Mouse (Mus musculus) embryo, embryonic 11.5 days (tissue): Measurements from ENCODE around the gene Pitx3.
A peak's percentile ranks its signal among the peaks of the same experiment; 100 is the strongest.
"Not testable (repeated sequence)": the region's sequence is repeated elsewhere in the genome, so short reads cannot be mapped to it uniquely, and the experiment has no call there.

ENCODE experiments used
- DNase-seq: peaks from one replicate; pipeline ENCODE4 v3.0.0-alpha.2; 2012; ENCODE audit warnings: low read depth, low spot score

Gene Pitx3

DNA sequence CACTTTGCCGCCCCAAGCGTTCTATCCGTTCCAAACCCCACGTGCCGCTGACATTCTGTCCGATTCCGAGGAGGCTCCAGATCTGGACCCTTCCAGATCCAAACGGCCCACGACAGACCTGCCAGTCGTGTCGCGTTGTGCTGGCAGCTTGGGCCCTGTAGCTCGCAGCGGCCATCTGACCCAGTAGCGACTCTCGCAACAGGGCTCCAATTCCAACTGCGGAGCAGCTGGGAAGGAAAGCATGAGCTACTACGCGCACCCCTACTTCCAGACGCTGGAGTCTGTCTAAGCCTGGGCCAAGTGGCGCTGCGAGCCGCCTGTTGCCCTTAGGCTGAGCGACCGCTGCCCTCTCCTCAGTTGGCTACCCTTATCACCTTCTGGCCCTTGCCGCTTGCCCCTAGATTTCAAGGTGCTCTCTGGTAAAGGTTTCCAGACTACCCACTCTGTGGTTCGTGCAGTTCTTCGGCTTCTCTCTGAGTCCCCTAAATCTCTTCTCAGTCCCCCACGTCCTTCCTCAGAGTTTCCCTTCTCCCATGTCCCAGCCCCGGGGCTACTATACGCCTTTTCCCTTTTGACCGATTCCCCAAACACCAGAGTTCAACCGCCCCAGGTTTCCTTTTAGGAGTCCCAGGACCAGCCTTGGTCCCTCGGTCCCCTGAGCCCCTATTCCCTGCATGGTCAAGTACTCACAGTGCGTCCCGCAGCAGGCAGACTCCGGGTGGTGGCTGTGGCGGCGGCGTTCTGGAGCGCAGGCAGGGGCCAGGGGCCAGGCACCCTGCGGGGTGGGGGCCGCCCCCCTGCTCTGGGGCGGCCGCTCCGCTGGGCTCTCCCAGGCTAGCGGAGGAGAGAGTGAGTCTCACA lies at the start of gene Pitx3:
TSS of gene Pitx3 (minus strand) at position 816 of the 861 bp plus-strand sequence.
- no peak for DNase-seq

DNA sequence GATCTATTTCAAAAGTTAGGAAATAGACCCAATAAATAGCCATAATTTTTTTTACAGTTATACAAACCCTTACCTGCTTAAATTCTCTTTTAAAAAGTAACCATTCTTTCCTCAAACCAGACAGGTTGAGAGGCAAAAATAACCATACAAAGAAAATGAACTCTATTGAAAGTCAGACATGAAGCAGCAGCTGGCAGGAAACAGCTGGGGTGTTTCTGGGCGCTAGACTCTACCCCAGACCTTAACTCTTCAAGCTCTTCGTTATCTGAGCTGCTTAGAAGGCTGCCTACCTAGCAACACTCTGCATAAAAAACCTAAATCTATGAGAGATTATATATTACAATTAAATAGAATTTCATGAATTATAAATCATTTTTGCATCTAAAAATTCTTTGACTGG lies 39.1 kb upstream of the Pitx3 start:
- DNase-seq = no peak

DNA sequence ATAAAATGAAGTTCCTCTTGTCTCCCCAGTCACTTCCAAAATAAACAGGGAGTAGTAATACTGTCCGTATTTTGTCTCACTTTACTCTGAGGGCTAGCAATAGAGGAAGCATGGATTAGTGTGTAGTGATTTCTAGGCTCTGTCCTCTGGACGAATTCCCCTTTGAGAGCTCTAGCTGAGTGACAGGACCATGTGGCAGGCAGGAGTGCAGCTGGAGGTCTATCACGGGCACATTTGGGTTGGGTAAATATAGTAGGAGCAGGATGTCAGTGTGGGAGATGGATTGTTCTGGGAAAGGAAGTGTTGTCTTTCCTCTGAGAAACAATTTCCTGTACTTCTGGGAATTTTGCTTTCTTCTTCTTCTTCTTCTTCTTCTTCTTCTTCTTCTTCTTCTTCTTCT lies 38.5 kb upstream of the Pitx3 start:
- DNase-seq = peak; percentile 22

DNA sequence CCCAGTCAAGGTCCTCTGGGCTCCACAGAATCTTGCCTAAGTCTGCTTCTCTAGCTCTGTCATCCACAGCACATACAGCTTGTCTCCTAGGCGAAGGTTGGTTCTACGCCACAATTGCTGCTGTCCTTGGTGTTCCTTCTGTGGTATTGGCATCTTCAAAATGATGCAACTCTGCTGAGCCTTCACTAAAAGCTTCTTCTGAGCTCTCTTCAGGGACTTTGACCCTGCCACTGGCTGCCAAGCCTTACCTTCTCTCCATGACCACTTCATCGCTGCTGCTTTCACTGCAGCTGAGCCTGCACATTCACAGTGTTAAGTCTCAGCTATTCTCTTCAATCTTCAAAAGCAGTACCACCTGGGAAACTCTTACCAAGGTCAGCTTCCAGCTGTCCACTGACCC lies 34.1 kb upstream of the Pitx3 start:
- no peak for DNase-seq

DNA sequence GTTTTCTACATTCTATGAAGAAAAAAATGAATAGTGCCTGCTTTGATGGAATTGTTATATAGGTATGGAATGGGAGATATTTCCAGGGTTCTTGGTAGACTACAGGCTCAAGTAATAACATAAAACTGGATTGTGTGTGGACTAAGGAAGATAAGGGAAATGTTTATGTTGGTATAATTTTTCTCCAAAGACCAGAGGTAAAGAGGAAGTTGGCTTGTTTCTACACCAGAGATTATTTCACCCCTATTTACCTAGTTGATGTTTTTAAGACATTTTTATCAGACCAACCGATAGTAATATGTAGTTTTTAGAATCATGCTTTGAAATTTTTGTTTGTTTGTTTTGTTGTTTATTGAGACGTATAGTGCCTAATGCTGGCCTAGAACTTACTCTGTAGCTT lies 32.1 kb upstream of the Pitx3 start:
- DNase-seq = no peak

DNA sequence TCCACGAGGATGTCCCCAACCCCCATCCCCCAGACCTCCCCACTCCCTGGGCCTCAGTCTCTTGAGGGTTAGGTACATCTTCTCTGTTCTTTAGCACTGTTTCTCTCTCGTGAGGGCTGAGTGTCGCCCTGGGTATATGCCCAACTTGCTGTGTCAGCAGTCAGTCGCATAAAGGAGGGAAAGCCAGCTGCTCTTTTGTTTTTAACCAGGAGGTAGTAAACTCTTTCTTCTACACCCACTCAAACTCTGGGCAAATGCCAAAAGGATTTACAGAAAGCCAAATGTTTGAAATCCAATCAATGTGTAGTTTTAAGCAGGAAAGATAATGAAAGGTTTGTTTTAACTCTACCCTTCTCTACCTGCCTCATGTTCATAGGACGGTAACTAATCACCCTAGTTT lies 28.9 kb upstream of the Pitx3 start:
- no peak for DNase-seq

DNA sequence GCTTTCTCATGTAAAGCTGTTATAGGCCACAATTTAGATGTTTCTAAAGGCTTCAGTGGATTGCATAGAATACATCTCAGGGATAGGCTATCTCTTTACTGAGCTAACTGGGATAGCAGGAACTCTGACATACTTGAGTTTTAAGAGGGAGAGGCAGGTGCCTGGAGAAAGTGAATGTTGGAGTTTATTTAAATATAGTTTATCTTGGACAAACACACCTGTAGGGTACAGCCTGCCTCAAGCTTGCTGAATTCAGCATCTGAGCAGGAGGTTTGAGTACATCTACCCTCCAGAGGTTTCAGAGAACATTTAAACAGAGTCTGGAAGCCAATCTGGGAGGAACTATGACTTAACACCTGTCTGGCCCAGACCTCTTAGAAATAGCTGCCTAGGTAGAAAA lies 27.0 kb upstream of the Pitx3 start:
- no peak for DNase-seq

DNA sequence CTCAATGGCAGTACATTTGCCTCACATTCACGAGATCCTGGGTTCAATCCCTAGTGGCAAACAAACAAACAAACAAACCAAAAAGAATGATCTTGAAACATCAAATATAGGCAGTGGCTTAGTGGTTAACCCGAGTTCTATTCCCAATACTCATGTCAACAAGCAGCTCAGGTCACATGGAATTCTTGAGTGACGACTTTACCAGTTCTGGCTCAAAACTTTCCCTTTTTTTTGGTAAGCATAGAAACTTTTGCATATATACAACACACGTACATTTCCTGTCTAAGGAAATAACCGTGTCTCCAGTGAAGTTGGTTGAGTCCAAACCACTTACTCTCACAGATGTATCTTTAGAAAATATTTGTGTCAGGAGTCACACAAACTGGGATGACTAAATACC lies 24.4 kb upstream of the Pitx3 start:
- DNase-seq = no peak

DNA sequence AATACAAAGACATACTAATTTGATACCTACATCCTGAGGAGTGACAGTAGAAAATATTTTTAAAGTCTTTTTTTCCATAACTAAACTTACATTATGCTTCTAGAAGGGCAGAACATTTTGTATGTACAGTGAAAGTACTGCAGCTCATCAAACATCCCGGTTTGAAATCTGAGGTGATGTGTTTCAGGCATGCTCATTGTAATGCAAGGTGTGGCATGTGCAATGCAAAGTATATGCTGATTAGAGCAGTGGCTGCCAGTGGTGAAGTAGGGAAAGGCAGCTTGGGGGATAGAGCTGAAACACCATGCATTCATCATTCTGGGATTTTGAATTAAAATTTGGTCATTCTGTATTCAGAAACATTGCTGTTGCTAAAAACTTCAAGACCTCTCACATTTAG lies 21.8 kb upstream of the Pitx3 start:
- DNase-seq = no peak

DNA sequence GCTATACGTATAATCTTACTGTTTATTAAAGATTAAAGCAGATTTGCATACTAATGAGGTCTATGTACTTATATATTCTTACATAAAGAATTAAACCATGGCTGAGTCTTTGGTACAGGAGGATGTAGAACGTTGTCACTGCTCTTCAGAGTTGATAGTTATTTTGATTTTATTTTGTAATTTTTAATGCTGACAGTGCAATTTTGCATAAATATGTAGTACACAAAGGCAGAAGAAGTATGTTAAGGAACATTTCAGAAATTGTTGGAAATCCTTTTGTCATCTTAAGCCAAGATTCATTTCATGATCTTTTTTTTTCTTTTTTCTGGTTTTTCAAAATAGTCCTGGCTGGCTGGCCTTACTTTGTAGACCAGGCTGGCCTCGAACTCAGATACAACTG lies 21.3 kb upstream of the Pitx3 start:
- DNase-seq = no peak

DNA sequence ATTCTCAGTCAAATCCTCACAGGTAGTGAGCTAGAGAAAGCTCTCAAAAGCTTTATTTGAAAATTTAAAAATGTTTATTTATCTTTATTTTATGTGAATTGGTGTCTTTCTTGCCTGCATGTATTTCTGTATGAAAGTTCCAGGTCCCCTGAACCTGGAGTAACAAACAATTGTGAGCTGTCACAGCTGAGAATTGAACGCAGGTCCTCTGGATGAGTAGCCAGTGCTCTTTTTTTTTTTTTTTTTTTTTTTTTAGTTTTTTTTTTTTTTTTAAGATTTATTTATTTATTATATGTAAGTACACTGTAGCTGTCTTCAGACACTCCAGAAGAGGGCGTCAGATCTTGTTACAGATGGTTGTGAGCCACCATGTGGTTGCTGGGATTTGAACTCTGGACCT lies 19.0 kb upstream of the Pitx3 start:
- DNase-seq = not testable (repeated sequence)

DNA sequence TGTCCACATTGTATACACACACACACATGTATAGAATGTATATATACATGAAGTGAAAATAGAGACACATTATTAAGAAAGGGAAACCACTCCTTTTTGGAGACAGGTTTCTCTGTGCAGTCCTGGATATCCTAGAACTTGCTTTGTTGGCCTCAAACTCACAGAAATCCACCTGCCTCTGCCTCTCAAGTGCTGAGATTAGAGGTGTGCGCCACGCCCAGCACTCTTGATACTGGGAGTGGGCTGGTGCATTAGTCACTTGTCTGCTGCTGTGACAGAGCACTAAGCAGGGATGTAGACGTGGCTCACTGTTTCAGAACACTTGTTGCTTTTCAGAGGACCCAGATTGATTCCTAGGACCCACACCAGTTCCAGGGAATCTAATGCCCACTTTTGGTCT lies 17.8 kb upstream of the Pitx3 start:
- no peak for DNase-seq

DNA sequence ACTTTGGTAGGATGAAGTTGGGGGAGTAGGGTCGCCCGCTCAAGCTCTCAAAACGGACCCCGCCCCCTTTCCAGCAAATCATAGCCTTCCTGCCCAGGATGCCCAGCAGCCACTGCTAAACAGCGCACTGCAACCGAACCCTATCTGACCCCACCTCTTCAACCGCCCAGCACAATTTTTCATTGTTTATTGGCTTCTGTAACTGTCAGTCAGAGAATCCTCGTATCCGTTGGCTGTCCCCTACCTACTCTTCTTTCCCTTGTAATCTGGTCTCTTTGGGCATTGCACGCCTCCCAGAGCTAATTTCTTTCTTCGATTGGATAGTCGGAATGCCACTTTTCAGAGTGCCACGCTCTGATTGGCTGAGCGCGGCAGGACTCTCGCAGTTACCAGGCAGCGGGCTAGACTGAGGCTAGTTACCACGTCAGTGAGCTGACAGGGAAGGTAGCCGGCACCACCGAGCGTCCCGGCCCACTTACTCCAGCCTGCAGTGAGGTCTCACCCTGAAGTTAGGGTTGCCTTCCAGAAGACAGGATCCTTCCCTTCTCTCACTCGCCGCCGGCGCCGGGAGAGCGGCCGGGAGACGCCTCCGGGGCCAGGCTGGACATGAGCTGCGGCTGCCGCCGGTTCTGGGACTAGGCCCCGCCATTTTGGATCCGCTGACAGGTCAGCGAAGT lies 4.1 kb upstream of the Pitx3 start, which contains the start of gene Gbf1:
TSS of gene Gbf1 (plus strand) at position 383 of the 677 bp plus-strand sequence.
- peak; percentile 94 for DNase-seq

DNA sequence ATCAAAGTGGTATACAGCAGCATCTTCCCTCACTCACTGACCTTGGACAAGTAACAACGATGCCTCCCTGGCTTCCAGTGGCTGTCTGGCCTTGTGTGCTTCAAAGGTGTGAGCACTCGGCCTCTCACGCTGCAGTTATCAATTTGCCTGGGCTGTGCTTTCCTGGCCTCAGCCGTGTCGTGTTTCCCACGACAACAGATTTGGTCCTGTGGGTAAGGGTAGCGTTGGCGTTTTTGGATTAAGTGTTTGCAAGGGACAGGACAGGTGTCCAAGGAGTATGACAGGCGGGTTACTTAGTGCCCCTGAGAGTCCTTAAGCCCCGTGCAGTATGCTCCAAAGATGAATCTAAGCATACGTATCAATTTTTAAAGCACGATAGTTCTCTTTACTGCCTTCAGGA lies 965 bp upstream of the Pitx3 start:
- DNase-seq = no peak

DNA sequence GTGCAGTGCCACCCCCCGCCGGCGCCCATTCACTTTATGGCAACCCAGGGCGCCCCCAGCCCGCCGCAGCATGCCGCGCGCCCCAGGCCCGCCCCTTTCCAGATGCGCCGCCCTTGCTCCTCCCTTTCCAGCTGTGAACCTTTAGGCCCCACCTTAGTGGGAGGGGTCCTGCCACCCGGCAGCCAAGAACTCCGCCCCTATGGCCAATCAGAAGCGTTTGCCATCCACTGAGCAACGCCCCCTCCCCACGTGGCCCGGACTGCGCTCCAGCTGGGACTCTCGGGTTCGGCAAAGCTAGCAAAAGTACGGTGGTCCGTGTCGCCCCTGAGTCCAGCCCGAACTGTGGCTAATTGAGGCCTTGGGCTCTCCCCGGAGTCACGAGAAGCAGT lies 240 bp upstream of the Pitx3 start:
- DNase-seq = peak; percentile 82

DNA sequence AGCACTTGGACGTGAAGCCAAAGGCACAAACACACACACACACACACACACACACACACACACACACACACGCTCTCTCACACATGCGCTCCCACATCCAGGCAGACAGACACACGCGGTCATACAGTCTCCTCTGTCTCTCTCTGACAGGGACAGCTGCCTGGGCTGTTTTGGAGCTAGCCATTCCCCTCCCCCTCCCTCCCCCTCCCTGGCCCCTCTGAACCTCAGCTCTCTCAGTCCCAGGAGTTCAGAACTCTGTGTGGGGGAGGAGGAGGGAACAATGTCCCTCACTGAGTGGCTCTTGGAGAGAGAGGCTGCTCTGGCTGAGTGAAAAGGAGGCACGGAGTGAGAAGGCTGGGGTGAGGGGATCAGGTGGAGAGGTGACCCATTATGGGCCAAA lies 7.0 kb downstream of the Pitx3 start:
- DNase-seq = no peak

DNA sequence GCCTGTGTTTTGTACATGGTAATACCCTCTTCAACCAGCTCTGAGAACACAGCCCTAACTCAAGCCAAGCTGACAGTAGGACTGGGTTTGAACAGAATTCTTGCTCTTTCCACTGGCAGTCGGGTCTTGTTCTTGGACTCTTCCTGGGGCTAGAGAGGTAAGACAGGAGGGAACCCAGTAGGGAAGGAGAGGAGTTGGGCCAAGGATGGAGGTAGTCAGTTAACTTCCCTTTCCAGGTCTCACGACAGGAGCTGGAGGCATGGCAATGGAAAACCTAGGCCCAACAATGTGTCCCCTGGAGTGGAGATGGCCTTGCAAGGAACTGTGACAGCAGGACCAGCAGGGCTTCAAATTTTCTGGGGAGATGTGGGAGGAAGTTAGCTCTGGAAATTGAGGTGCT lies 7.8 kb downstream of the Pitx3 start:
- no peak for DNase-seq

DNA sequence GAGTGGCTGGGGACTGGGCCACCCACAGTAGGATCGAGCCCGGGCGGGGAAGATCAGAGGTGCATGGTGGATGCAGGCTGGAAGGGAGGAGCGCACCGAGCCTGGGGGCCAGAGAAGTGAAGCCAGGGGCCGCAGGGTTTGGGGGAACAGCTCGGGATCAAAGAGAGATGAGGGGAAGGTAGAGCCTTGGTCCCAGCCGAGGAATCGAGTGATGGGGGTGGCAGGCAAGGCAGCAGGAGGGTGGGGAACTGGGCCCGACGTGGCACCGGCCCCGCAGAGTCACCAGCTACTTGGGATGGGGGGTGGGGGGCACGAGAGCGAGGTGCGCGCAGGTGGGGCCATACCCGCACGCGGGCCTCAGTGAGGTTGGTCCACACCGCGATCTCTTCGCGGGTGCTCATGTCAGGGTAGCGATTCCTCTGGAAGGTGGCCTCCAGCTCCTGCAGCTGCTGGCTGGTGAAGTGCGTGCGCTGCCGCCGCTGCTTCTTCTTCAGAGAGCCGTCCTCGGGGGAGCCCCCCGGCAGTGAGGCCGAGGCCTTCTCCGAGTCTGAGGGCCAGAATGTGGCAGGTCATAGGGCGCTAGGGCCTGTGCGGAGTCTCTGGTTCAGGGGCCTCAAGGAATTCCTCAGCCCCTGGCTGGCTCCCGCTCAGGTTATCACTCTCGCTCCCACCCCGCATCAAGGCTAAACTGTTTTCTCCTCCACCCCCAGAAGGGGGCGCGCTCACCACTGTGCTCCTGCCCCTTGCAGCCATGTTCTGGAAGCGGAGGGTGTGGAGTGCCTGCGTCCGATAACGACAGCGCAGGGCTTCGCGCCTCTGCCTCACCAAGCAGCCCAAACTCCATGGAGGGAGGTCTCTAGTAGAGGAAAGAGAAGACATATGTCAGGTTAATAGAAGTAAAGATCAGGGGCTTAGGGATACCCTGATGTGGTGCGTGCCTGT lies 11.2 kb downstream of the Pitx3 start:
- no peak for DNase-seq

DNA sequence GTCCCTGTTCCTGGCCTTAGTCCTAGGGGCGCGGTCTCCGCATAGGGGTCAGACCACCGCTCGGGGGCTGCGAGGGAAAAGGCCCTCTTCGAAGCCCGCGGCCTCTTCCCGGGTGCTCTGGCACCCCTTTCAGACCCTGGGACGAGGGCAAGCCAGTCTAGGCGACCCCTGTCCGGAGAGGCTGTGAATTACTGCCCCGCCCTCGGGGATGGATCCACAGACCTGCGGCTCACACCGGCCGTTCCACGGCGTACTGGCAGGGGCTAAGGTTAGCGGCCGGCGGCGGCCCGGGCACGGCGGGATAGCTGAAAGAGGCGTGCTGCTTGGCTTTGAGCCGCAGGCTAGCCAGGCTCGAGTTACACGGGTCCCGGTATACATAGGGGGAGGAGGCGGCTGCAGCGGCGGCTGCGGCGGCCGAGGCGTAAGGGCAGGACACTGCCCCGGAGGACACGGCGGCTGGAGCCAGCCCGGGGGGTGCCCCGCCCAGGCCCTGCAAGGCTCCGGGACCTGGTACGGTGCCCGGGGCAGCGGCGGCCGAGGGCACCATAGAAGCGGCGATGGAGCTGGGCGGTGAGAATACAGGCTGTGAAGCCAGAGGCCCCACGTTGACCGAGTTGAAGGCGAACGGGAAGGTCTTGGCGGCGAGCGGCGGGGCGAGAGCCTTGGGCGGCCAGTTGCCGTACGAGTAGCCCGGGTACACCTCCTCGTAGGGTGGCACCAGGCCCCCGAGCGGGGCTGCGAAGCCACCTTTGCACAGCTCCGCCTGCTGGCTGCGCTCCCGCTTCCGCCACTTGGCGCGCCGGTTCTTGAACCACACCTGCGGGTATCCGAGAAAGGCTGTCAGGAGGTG lies 12.1 kb downstream of the Pitx3 start:
- no peak for DNase-seq

DNA sequence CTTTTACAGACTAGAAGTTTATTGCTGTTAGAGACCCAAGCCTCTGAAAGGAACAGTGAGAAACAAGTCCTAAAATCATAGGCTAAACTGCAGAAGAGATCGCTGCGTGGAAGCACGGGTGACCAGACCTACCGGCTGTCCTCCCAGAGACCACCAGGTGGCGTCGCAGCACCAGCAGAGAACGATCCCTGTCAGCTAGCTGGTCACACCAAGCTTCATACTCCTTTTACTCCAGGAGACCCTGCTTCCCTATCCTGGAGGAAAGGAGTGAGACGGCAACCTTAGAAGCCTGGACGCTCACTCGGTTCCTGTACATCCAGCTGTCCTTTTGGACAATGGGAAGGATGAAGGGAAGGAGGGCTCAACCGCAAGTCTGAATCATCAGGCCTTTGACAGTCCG lies 12.8 kb downstream of the Pitx3 start:
- peak; percentile 78 for DNase-seq

DNA sequence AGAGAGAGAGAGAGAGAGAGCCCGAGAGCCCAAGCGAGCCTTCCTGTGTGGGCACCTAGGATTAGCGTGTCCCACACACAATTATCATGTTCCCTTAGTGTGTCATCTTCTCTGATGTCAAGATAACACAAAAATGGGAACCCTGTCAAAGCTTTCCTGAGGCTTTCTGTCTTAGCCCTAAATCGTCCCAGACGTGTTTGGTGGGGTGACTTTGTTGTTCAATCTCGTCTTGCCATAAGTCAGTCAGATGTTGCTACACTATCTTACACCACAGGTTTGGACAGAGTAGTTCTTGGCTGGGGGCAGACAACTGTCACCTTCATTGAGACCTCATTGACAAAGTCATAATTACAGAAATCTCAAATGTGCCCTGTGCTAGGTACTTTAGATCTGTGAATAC lies 15.5 kb downstream of the Pitx3 start:
- DNase-seq = no peak
